Mouse (Mus musculus): ENCODE results near the gene Bdh2.

DNA sequence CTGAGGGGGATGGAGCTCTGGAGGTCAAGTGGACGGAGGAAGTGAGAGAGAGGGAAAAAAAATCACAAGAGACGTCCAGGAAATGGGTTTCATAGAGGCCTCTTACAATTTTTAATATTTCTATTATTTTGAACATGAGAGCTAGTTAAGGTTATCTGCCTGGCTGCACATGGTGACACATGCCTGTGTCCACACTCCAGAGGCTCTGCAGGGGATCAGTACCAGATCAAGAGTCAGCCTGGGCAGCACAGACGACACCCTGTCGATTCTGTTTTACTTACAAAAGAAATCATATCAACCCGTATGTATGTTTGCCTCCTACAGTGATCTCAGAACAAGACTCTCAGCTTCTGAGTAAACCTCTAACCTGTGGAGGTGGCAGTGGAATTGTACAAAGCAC is 12.4 kb upstream of the Bdh2 start:
- TF ChIP-seq CTCF (IDR thresholded peaks at IDR 0.05; ENCODE audit: borderline replicate concordance, insufficient read depth, low read length) (no peak), POLR2A (IDR thresholded peaks at IDR 0.05; ENCODE audit: low read depth, low read length) (no peak)
